Mouse (Mus musculus): ENCODE results near the gene Ankrd55. TPM values are rescaled to one million over a fixed set of nuclear protein-coding genes. Genes with fewer than 3 reads are reported as not detected.

Gene Ankrd55
- total and polyA plus RNA-seq, 3 experiments: not detected

DNA sequence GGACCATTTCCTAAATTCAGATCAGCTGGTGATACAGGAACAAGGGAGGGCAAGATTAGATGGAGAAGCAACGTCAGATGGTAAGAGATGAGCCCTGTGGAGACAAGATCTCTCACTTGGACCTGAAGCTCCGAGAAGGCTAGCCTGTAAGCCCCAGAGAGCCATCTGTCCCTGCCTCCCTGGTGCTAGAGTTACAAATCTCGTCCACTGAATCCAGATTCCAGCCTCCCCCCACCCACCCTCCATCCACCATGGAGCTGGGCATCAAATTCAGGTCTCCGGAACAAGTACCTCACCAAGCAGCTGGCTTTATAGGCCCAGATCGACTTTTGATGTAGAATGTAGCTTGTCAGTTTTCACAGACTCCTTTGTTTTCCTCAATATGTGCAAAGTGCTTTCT lies 32.4 kb upstream of the Ankrd55 start:
- H3K4me1 ChIP-seq (ENCODE audit: control insufficient read depth in 1 of 2, insufficient read depth in 2 of 2, low read length in 2 of 2): 0 out of 4 replicates have a peak, but pooled peaks cover 0 to 2% of the 10 kb centered on the region in 2 experiments
- TF ChIP-seq ZNF384 (IDR thresholded peaks at IDR 0.05; ENCODE audit: low read depth, low read length): no peak
- TF ChIP-seq RAD21 (IDR thresholded peaks at IDR 0.05; ENCODE audit: low read depth, low read length): no peak
- no peaks in the 10 kb centered on the region for H3K9me3 ChIP-seq (replicated peaks; ENCODE audit: insufficient read depth, low read length)
- H3K36me3 ChIP-seq (ENCODE audit: control insufficient read depth in 1 of 2, insufficient read depth in 2 of 2, low read length in 2 of 2): no peaks in the 10 kb centered on the region
- no peak overlapping the region for H3K27ac ChIP-seq (ENCODE audit: control insufficient read depth, low read depth, low read length)
- no peak for DNase-seq (ENCODE audit: low read depth, low spot score)
- H3K9ac ChIP-seq (ENCODE audit: control insufficient read depth, low read depth, low read length, poor library complexity, severe bottlenecking): no peak overlapping the region
- no peaks in the 10 kb centered on the region; a peak in 1 of 4 replicates for H3K27me3 ChIP-seq (ENCODE audit: control insufficient read depth in 1 of 2, insufficient read depth in 2 of 2, low read length in 2 of 2)
- H3K4me3 ChIP-seq (ENCODE audit: control insufficient read depth in 1 of 2, insufficient read depth in 1 of 2, low read depth in 2 of 2, low read length in 2 of 2): no peak overlapping the region
- H3K79me2 ChIP-seq (ENCODE audit: control insufficient read depth, insufficient read depth, low read length, poor library complexity): no peaks in the 10 kb centered on the region

- H3K9me3 ChIP-seq (replicated peaks; ENCODE audit: insufficient read depth, low read length): no peaks in the 10 kb centered on the region
- no peak for DNase-seq (ENCODE audit: low read depth, low spot score)
- TF ChIP-seq USF2 (IDR thresholded peaks at IDR 0.05; ENCODE audit: borderline replicate concordance in 1 of 2, insufficient read depth in 1 of 2, low read depth in 1 of 2, low read length in 2 of 2) (no peak), E2F4 (IDR thresholded peaks at IDR 0.05; ENCODE audit: borderline replicate concordance, low read depth, low read length) (no peak), HCFC1 (IDR thresholded peaks at IDR 0.05; ENCODE audit: low read depth, low read length) (no peak), TCF12 (IDR thresholded peaks at IDR 0.05; ENCODE audit: low read depth, low read length) (no peak), ZNF384 (IDR thresholded peaks at IDR 0.05; ENCODE audit: low read depth, low read length) (no peak), ZKSCAN1 (IDR thresholded peaks at IDR 0.05; ENCODE audit: low read depth, low read length) (no peak), NRF1 (IDR thresholded peaks at IDR 0.05; ENCODE audit: insufficient read depth, low read depth, low read length, poor library complexity, severe bottlenecking) (no peak), MEF2A (IDR thresholded peaks at IDR 0.05; ENCODE audit: extremely low read depth, insufficient replicate concordance, low read depth, low read length, poor library complexity, severe bottlenecking) (no peak), NELFE (IDR thresholded peaks at IDR 0.05; ENCODE audit: low read depth, low read length) (no peak), MXI1 (IDR thresholded peaks at IDR 0.05; ENCODE audit: low read depth, low read length) (no peak)
Observed at GRCm38 (mm10) chr13:112258478-112258877, 29.8 kb upstream of the Ankrd55 start.

GRCm38 (mm10) chr13:112259398-112259797 lies 28.9 kb upstream of the Ankrd55 start:
- H3K27ac ChIP-seq (ENCODE audit: control insufficient read depth, low read depth, low read length): no peak overlapping the region
- H3K9ac ChIP-seq (ENCODE audit: control insufficient read depth, low read depth, low read length, poor library complexity, severe bottlenecking): no peak overlapping the region
- 0 out of 4 replicates have a peak, but pooled peaks cover 0 to 2% of the 10 kb centered on the region in 2 experiments for H3K4me1 ChIP-seq (ENCODE audit: control insufficient read depth in 1 of 2, insufficient read depth in 2 of 2, low read length in 2 of 2)
- H3K79me2 ChIP-seq (ENCODE audit: control insufficient read depth, insufficient read depth, low read length, poor library complexity): no peaks in the 10 kb centered on the region
- peak; percentile 58 for DNase-seq (ENCODE audit: low read depth, low spot score)
- no peaks in the 10 kb centered on the region for H3K36me3 ChIP-seq (ENCODE audit: control insufficient read depth in 1 of 2, insufficient read depth in 2 of 2, low read length in 2 of 2)
- H3K27me3 ChIP-seq (ENCODE audit: control insufficient read depth in 1 of 2, insufficient read depth in 2 of 2, low read length in 2 of 2): no peaks in the 10 kb centered on the region; a peak in 1 of 4 replicates
- no peak overlapping the region for H3K4me3 ChIP-seq (ENCODE audit: control insufficient read depth in 1 of 2, insufficient read depth in 1 of 2, low read depth in 2 of 2, low read length in 2 of 2)
- no peaks in the 10 kb centered on the region for H3K9me3 ChIP-seq (replicated peaks; ENCODE audit: insufficient read depth, low read length)
- TF ChIP-seq MEF2A (IDR thresholded peaks at IDR 0.05; ENCODE audit: extremely low read depth, insufficient replicate concordance, low read depth, low read length, poor library complexity, severe bottlenecking): no peak
- no peak for TF ChIP-seq JUND (IDR thresholded peaks at IDR 0.05; ENCODE audit: low read depth, low read length)
- no peak for TF ChIP-seq UBTF (IDR thresholded peaks at IDR 0.05; ENCODE audit: borderline replicate concordance, insufficient read depth, low read depth, low read length)
- TF ChIP-seq TBP (IDR thresholded peaks at IDR 0.05; ENCODE audit: low read depth, low read length): no peak
- no peak for TF ChIP-seq MXI1 (IDR thresholded peaks at IDR 0.05; ENCODE audit: low read depth, low read length)
- no peak for TF ChIP-seq CHD1 (IDR thresholded peaks at IDR 0.05; ENCODE audit: low read depth, low read length)
- TF ChIP-seq SIN3A (IDR thresholded peaks at IDR 0.05; ENCODE audit: low read length): no peak
- TF ChIP-seq NELFE (IDR thresholded peaks at IDR 0.05; ENCODE audit: low read depth, low read length): no peak
- peak; percentile 94 for TF ChIP-seq RAD21 (IDR thresholded peaks at IDR 0.05; ENCODE audit: low read depth, low read length)
- TF ChIP-seq E2F4 (IDR thresholded peaks at IDR 0.05; ENCODE audit: borderline replicate concordance, low read depth, low read length): no peak
- no peak for TF ChIP-seq POLR2AphosphoS2 (IDR thresholded peaks at IDR 0.05; ENCODE audit: low read length)
- no peak for TF ChIP-seq ETS1 (IDR thresholded peaks at IDR 0.05; ENCODE audit: low read depth, low read length)
- no peak for TF ChIP-seq RCOR1 (IDR thresholded peaks at IDR 0.05; ENCODE audit: low read depth, low read length)
- no peak for TF ChIP-seq USF1 (IDR thresholded peaks at IDR 0.05; ENCODE audit: low read depth, low read length)
- TF ChIP-seq GATA1 (IDR thresholded peaks at IDR 0.05; ENCODE audit: low read depth, low read length): no peak
- peak; percentile 79 to 95 (median 87) for TF ChIP-seq CTCF (IDR thresholded peaks at IDR 0.05 in 2 of 3, conservative IDR thresholded peaks at IDR 0.05 in 1 of 3; ENCODE audit: control insufficient read depth in 1 of 3, insufficient read depth in 1 of 3, low read depth in 2 of 3, low read length in 3 of 3, poor library complexity in 1 of 3, severe bottlenecking in 1 of 3)
- no peak for TF ChIP-seq MYC (IDR thresholded peaks at IDR 0.05; ENCODE audit: low read depth, low read length)
- TF ChIP-seq NRF1 (IDR thresholded peaks at IDR 0.05; ENCODE audit: insufficient read depth, low read depth, low read length, poor library complexity, severe bottlenecking): no peak
- TF ChIP-seq SMC3 (IDR thresholded peaks at IDR 0.05; ENCODE audit: low read depth, low read length): peak; percentile 96

More at GRCm38 (mm10) chr13:112258478-112258877, 29.8 kb upstream of the Ankrd55 start:
- Histone ChIP-seq H3K36me3 (ENCODE audit: control insufficient read depth in 1 of 2, insufficient read depth in 2 of 2, low read length in 2 of 2) (no peaks in the 10 kb centered on the region), H3K4me1 (ENCODE audit: control insufficient read depth in 1 of 2, insufficient read depth in 2 of 2, low read length in 2 of 2) (0 out of 4 replicates have a peak, but pooled peaks cover 0 to 2% of the 10 kb centered on the region in 2 experiments), H3K27ac (ENCODE audit: control insufficient read depth, low read depth, low read length) (no peak overlapping the region), H3K9ac (ENCODE audit: control insufficient read depth, low read depth, low read length, poor library complexity, severe bottlenecking) (no peak overlapping the region), H3K27me3 (ENCODE audit: control insufficient read depth in 1 of 2, insufficient read depth in 2 of 2, low read length in 2 of 2) (no peaks in the 10 kb centered on the region; a peak in 1 of 4 replicates), H3K79me2 (ENCODE audit: control insufficient read depth, insufficient read depth, low read length, poor library complexity) (no peaks in the 10 kb centered on the region), H3K4me3 (ENCODE audit: control insufficient read depth in 1 of 2, insufficient read depth in 1 of 2, low read depth in 2 of 2, low read length in 2 of 2) (no peak overlapping the region)
